Mouse (Mus musculus): ENCODE data around the gene Arfip1. TPM values are rescaled to one million over a fixed set of nuclear protein-coding genes. Genes with fewer than 3 reads are reported as not detected.
A peak's percentile ranks its signal among the peaks of the same experiment; 100 is the strongest.

Gene Arfip1
- total RNA-seq, 2 experiments from 2014 or later = 16.7 to 17.4 TPM

DNA sequence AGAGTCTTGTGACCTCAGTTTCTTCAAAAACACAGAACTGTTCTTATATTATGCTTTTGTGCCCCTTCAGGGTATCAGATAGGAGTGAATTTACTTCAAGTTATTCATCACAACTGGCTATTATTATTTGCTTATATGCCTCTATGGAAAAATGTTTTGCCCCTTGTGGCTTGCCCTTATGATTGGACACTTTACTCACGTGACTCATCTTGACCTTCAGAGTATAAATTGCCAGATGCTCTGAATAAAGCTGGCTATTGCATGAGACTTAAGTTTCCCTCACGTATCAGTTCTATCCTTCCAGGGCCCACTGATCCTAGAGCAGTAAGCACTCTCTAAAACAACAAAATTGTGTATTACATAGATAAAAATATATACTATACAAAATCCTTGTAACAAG lies 80.3 kb downstream of the Arfip1 start:
- no peak for DNase-seq (ENCODE audit: low spot score in 2 of 2)
- intact Hi-C loops (cut with DNase I) = no loop called here

DNA sequence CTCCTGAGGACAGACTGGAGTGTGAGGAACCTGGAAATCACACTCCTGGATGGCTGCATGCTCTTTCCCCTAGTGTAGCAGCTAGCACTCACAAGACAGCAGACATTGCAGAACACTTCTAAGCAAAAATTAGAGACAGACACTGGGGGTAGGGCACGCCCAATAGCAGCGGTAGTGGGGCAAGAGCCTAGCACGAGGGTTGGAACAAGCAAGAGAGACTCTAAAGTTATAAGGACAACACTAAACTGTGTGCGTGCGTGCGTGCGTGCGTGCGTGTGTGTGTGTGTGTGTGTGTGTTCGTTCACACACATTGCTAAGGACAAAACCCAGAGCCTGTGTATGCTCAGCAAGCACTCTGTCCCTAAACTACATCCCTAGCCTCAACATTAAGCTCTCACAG lies 81.9 kb downstream of the Arfip1 start:
- intact Hi-C loops (cut with DNase I) = no loop called here

DNA sequence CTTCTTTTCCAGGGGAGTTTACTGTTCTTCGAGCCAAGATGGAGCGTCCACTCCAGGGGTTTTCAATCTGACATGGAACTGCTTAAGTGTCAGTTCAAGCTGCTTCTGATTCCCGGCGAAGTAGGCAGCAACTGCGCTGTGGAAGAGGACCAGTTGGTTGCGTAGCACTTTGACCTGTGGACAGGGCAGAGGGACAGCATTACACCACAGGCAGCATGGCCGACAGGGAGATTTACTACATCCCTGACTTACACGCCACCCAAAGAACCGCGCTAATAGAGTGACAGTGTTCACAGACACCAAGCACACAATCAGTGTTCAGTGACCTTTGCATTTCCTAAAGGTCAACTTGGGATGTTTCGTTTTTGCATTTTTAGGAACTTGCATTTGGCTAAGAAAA lies 84.7 kb downstream of the Arfip1 start:
- no peak for DNase-seq (ENCODE audit: low spot score in 2 of 2)

More for the DNA sequence above, 81.9 kb downstream of the Arfip1 start:
- DNase-seq (ENCODE audit: low spot score in 2 of 2) = no peak

DNA sequence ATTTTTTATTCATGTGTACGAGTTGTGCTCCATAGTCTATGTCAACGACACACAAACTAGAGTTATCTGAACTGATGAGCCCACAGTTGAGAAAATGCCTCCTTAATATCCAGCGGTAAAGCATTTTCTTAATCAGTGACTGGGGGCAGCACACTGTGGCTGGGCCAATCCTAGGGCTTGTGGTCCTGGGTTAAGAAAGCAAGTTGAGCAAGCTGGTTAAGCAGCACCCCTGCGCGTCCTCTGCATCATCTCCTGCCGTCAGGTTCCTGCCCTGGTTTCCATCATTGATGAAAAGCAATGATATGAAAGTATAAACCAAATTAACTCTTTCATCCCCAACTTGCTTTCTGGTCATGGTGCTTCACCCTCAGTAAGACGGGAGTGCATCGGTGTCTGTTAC lies 89.8 kb downstream of the Arfip1 start:
- DNase-seq (ENCODE audit: low spot score in 2 of 2) = no peak
- intact Hi-C loops (cut with DNase I) = no loop called here

More for the DNA sequence above, 84.7 kb downstream of the Arfip1 start:
- intact Hi-C loops (cut with DNase I) = no loop called here

DNA sequence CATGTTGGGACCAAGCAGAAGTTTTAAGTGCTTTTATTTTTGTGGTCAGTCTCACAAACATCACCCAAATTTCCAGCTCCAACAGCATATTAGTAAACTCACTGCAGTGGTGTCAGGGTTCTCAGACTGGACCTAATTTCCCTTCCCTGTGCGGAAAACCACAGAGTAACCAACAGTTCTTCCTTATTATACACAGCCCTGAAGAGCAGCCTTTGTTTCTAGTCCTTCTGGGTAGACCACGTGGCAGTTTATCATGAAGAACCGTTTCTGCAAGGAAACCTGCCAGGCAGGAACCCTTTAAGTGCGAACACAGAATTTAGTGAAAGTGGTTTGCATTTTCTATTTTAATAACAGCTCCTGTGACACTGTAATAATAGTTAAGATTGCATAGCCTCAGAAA lies 90.3 kb downstream of the Arfip1 start:
- DNase-seq (ENCODE audit: low spot score in 2 of 2) = no peak
- intact Hi-C loops (cut with DNase I) = no loop called here

DNA sequence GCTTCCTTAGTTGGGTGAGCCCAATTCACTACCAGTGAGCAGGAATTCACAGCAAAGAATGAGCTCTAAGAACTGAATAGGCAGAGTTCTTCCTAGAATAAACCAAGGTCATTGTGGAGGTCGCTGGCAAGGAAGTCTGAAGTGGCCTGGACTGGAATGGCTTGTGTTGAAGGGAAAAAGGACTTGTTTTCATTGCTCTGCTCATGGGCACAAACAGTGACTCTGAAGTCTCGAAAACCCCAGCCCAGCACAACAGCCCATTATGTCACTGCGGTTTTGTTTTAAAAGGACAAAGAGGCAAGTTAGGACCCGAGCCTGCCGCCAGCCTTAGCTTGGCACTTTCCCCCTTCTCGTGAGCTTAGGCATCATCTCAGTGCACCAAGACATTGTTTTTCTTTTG lies 93.7 kb downstream of the Arfip1 start:
- intact Hi-C loops (cut with DNase I) = loop anchor here (5.0 kb wide), 1 partner anchor 54 kb away; no protein-coding TSS in a partner anchor

DNA sequence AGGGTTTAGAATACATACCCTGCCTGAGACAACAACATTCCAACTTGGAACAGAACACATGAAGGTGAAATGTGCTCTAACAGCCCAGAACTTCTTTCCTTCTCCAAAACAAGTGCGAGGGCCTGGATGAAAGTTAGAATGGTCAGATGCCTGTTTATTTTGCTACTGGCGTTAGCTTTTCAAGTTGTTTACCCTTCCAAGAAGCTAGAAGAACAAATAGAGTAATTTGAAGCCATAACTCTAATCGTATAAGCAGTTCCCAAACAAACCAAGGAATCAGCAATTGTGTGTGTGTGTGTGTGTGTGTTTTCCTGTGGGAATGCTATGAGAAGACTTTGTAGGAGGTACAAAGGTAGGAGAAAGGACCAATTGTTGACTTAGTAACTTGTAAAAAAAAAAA lies 97.5 kb downstream of the Arfip1 start:
- DNase-seq (ENCODE audit: low spot score in 2 of 2) = no peak
- intact Hi-C loops (cut with DNase I) = loop anchor here (5.0 kb wide), 2 partner anchors 57 to 133 kb away; no protein-coding TSS in a partner anchor

More for the DNA sequence above, 93.7 kb downstream of the Arfip1 start:
- DNase-seq (ENCODE audit: low spot score in 2 of 2) = peak in 1 of 2 experiments; percentile 17

DNA sequence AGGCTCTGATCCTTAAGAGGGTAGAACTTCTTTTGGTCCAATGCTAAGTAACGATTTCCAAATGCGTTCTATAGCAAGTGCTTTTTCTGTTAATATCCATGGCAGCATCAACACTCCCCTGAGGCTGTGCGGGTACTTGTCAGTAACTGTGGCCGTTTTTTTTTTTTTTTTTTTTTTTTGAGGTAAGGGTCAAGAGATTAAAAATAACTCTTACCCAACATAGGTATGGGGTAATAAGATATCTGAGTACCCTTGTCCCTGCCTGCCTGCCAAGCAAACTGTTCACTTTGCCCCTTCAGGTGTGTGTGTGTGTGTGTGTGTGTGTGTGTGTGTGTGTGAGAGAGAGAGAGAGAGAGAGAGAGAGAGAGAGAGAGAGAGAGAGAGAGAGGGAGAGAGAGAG lies 98.1 kb downstream of the Arfip1 start:
- no peak for DNase-seq (ENCODE audit: low spot score in 2 of 2)
- intact Hi-C loops (cut with DNase I) = loop anchor here (5.0 kb wide), 1 partner anchor 132 kb away; no protein-coding TSS in a partner anchor

DNA sequence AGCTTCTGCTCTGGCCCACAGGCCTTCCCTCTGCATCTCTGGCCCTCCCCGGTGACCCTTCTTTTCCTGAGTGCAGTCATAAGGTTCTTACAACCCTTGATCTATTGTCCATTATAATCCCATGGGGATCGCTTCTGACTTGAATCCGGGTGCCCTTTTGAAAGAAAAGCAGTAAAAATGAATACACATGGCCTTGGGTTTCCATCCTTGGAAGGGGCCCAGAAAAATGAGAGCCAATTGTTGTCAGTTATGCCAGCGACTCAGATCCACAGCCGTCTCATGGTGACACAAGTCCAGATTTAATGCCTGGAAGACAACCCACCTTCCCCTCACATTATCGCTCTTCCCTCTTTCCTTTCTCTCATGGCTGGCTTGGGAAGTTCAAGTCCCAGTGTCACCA lies 100.3 kb downstream of the Arfip1 start:
- DNase-seq (ENCODE audit: low spot score in 2 of 2) = no peak
- intact Hi-C loops (cut with DNase I) = loop anchor here (5.0 kb wide), 1 partner anchor 130 kb away; no protein-coding TSS in a partner anchor

DNA sequence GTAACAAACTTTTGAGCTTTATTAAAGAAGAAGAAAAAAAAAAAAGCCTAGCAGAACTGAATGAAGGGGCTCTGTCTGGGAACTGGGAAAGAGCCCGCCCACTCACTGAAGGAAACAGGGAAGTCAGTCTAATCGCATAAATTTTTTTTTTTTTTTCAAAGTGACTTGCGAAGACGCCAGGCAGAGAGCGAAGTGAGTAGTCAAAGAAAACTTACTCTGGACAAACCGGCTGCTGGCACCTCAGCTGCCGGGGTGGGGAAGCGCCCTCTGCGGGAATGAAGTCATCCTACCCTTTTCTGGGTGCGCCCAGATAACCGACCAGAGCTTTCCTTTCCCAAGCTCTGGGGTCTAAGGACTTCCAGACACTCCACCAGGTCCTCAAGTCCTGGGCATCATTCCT lies 101.3 kb downstream of the Arfip1 start:
- peak in 1 of 2 experiments; percentile 21 for DNase-seq (ENCODE audit: low spot score in 2 of 2)
- intact Hi-C loops (cut with DNase I) = loop anchor here (5.0 kb wide), 1 partner anchor 129 kb away; no protein-coding TSS in a partner anchor

DNA sequence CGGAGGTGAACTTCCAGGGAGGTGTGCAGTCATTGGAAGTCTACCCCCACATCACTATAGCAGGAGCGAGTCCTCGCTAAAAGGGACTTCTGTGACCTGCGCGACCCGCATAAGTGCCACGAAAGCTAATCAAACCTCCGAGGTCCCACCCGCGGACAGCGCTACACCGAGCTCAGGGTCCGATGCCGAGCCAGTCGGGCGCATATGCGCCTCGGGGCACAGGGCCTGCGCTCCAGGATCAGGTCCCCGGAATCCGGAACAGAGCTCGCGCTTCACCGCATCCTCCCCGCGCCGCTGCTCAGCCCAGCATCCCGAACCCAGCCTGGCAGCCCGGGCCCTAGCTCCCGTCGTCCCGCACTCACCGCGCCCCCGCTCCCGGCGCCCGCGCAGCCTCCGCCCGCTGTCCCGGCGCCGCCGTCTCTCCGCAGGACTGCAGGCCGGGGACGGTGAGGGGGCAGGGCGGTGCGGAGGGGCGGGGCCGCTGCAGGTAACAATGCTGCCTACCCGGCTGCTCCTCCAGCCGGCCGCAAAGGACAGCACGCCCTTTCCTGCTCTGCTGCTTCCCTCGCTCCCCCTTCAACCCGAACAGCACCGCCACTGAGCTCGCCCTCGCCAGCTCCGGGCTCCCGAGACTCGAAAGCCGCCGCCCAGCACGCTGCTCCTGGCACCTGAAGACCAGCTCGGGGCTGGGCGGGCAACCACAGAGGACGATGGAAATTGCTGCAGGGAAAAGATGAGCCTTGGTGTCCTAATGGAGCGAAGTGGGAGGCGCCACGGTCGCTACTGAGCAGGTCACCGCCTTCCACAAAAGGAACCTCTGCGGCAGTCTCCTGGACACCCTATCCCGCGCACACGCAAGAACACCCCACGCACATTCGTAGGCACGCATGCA lies 102.2 kb downstream of the Arfip1 start, which contains the start of gene Fhdc1:
Gene Fhdc1 (minus strand): TSS at position 424 of the 892 bp plus-strand sequence.
- intact Hi-C loops (cut with DNase I) = loop anchor here (5.0 kb wide), 1 partner anchor 128 kb away; no protein-coding TSS in a partner anchor
- peak; percentile 50 to 61 for DNase-seq (ENCODE audit: low spot score in 2 of 2)

DNA sequence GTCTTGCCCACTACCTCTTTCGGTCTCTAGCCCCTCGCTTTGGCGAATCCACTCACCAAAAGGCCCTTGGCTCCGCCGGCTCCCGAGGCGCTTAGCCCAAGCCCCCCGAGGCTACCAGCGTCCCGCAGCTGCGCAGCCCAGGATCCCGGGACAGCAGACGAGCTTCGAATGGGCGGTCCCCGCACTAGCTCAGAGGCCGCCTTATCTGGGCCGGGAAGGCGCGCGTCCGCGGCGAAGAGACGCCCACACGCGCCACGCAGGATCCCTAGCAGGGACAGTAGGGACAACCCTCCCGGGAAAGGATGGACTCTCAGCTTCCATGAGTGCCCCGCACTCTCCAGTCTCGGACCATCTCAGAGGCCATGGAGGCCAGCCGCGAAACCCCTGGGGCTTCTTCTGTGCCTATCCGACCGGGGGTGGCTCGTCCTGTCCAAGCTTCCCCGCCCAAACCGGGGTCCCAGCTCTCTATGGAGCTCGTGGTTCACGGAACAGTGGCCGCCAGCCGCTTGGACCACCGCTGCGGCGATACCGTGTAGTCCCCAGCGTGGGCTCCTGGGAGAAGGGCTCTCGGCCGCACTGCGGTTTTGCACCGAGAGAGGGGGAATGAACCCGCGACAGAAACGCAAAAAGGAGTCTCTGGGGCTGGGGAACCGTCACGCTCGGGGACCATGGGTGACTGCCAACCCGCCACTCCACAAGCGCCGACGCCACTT lies 103.0 kb downstream of the Arfip1 start:
- intact Hi-C loops (cut with DNase I) = loop anchor here (5.0 kb wide), 1 partner anchor 127 kb away; no protein-coding TSS in a partner anchor
- peak; percentile 41 to 43 for DNase-seq (ENCODE audit: low spot score in 2 of 2)

DNA sequence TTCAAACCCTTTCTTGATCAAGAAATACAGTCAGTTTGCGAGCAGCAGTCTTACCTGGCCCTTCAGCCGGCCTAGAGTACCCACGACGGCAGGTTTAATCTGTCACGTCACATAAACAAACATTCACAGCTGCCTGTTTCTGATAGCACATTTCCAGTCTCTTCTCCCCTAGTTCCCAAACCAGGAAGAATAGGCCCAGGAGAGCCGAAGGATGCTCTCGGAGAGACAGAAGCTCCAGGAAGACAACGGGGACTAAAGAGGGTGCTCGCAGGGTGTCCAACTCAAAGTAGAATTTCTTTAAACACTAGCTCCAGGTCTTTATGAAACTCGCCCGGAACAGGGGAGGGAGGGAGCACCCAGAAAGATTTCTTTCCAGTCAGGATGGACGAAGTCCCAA lies 103.5 kb downstream of the Arfip1 start:
- intact Hi-C loops (cut with DNase I) = no loop called here

DNA sequence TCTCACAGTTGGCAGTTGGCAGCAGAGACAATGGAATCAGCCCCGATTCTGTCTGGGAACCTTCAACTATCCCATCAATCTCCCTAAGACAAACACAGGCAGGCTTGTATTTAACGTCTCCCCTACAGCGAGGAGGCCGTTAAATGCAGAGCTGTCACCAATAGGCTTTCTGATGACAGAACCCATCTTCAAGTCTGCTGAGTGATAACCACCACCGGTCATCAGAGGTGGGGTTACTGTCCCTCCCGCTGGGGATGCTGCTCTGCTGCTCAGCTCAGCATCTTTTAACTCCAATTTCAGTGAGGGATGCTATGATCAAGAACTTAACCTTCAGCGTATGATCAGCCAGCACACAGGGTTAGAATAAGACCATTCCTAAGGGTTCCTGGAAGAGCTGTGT lies 104.2 kb downstream of the Arfip1 start:
- intact Hi-C loops (cut with DNase I) = no loop called here

More for the DNA sequence above, 103.5 kb downstream of the Arfip1 start:
- no peak for DNase-seq (ENCODE audit: low spot score in 2 of 2)

DNA sequence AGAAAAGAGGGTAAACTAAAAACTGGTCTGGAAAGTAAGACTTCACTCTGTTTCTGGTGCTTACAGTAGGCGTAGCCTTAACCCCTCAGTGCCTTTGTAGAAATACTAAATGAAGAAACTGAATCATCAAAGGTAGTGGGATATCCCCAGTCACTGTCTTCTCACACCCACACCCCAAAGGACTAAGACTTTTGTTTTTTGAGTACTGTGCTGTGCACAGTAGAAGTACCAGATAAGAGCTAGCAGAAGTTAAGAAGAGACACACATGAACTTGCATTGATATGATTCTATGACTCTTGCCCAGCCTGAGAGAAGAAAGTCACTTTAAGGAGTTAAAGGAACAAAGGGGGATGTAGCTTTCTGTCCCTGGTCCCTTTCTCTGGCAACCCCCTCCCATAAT lies 104.9 kb downstream of the Arfip1 start:
- intact Hi-C loops (cut with DNase I) = no loop called here
- no peak for DNase-seq (ENCODE audit: low spot score in 2 of 2)

More for the DNA sequence above, 104.2 kb downstream of the Arfip1 start:
- DNase-seq (ENCODE audit: low spot score in 2 of 2) = no peak

DNA sequence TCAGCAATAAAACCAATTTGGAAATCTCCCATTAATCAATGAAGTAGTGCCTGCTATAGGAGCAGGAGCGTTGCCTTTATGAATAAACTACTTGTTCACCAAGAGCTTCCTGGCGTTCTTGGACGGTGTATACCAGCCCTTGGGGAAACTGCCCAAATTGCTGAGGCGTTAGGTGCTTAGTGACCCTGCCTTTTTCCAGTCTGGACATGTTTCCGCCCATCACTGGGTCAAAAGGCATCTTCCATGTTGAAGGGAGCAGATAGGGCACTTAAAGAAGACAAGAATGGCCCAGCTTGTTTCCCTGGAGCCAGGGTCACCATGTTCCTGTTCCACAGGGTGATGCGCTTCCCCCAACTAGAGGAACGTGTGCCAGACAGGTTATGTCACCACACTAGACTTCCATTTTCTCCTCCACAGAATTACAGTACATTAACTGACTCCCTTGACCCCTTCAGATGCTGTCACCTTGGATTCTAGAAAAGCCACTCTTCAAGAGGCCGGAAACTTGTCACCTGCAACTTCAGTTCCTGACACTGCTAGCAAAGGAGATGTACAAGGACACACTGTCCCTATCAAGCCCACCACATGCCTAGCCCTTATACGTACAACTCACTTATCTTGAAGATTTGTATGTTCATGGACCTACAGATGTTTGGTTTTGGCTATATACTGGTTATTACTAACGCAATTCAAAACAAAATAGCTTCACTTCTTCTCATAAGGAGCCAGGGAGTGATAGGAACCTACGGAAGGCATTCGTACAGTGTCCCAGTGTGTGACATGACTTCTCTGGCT lies 107.2 kb downstream of the Arfip1 start:
- intact Hi-C loops (cut with DNase I) = no loop called here
- no peak for DNase-seq (ENCODE audit: low spot score in 2 of 2)

DNA sequence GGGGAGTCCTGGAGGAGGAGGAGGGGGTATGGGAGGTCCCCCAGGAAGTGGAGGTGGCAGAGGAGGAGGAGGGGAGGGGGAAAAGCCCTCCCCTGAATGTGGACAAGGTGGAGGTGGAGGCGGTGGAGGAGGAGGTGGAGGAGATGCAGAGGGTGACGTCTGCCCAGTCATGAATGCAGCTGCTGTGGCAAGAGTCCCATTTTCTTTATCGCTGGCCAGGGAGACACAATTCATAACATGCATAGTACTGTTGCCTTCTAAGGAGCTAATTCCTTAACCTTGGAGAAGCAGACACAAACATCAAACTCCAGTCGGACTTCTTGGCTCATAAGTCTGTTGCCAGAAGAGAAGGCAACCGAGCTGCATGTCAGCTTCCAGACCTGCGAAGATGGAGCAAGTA lies 108.0 kb downstream of the Arfip1 start:
- no peak for DNase-seq (ENCODE audit: low spot score in 2 of 2)
- intact Hi-C loops (cut with DNase I) = no loop called here

DNA sequence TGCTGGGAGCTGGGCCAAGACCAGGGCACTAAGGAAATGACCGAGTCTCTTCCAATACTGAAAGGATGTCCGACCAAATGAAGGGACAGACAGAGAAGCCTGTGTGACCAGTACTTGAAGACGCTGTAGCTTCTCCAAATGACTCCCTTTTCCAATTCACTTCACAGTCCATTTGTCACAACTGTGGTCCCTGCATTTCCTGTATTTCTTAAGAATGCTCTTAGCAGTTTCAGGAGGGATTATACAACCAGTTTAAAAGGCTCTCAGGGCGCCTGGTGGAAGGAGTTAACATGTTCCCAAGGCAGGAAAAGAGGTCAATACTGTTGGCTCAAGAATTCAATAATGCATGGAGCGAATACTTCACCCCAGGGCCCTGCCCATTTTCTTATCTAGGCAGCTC lies 109.5 kb downstream of the Arfip1 start:
- intact Hi-C loops (cut with DNase I) = no loop called here
- no peak for DNase-seq (ENCODE audit: low spot score in 2 of 2)

DNA sequence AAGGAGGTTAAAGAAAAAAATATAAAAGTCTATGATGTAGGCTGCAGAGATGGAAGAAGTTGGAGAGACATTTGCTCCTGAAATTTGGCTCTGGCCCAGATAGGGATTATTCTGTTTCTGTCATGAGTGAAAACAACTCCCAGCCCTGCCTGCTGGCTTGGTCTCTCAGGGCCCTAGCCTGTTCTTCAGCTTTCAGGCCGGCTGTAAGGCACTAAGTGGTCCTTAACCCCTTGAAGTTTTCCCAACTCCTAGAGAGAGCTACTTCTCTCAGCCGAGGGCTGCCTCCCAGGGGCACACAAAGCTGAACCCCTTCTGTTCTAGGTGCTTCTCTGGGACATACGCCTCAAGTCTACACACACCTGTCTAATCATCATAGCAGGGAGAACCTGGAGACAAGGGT lies 109.9 kb downstream of the Arfip1 start:
- intact Hi-C loops (cut with DNase I) = no loop called here
- no peak for DNase-seq (ENCODE audit: low spot score in 2 of 2)

All from left cerebral cortex, postnatal 36 days (tissue).